Mouse (Mus musculus): ENCODE results near the gene Gsg1l.

Gsg1l gene

GRCm38 (mm10) chr7:125845611-125846010 lies 236.6 kb downstream of the Gsg1l start:
- DNase-seq = no peak

DNA sequence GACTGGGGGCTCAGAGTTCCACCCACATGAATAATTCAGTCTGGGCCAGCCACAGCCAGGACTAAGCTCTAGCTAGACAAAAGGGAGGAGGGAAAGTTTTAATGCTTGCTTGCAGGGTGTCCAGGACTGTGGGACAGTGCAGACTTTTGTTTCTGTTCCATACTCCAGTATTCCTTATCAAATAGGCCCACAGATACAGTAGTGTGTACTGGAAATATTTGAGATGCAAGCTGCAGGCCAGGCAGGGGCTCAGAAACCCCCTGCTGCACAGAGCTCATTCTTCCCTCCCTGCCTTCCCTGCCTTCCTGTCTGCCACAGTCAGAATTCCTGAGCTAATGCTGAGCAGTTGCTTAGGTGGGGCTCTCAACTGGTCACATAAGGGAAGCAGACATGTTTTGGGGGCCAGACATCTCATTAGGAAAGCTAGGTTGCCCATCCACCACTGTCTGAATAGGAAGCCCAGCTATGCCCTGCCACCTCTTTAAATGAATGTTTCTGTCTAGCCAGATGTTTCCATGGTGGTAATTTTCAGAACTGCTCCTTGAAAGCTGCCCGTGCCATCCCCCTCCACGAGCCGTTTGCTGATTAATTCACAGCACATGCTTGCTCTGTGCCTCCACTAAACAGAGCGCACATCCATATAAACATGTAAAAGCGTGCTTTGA lies 244.0 kb downstream of the Gsg1l start:
- no peak for DNase-seq

DNA sequence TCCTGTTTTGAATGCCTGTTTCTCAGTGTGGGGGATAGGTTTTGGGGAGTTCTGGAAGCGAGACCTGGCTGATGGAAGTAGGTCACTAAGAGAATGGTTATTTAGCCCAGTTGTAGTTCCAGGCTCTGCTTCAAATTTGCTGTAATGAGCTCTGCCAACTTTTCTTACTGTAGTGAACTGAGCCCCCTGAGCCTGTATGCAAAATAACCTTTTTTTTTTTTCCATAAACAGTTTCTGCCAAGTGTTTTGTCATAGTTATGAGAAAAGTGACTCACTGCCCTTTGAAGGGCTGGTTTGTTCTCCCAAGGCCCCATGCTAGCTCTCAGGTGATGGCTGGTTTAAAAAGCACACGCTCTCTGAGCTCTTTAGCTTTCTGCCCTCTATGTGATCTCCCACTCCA lies 248.7 kb downstream of the Gsg1l start:
- DNase-seq = no peak

- DNase-seq = no peak
Measured at GRCm38 (mm10) chr7:125832767-125833166, 249.4 kb downstream of the Gsg1l start.

- DNase-seq = no peak
Measured at GRCm38 (mm10) chr7:125829121-125829666, 253.0 kb downstream of the Gsg1l start.

DNA sequence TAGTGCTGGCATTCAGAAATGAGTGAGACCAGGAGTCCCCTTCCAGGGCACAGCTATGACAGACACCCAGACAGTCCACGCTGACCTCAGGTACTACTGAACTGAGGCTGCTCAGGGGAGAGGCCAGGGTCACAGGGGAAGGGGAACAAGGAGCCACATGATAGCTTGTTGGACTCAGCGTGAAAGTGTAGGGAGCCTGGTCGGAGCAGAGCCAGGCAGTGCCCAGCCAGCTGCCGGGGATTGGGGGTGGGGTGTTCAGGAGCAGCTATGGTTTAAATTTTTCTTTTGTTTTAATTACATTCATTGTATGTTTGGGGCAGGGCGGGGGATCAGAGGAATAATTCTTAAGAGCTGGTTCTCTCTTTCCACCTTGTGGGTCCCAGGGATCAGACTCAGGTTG lies 253.7 kb downstream of the Gsg1l start:
- no peak for DNase-seq

All from heart, adult 11 months (tissue).